Mouse (Mus musculus) liver, postnatal 0 days (tissue): ENCODE results near the gene Slc39a11.

Experiments used
- CTCF ChIP-seq: sonication (generic); IDR thresholded peaks from 2 replicates; pipeline ENCODE4 v1.5.1; 2016; ENCODE audit warnings: antibody characterized with exemption, low read depth
- EP300 ChIP-seq: IDR thresholded peaks from 2 replicates; pipeline ENCODE4 v1.6.1; 2016; ENCODE audit warnings: antibody characterized with exemption, low read depth, mild to moderate bottlenecking

DNA sequence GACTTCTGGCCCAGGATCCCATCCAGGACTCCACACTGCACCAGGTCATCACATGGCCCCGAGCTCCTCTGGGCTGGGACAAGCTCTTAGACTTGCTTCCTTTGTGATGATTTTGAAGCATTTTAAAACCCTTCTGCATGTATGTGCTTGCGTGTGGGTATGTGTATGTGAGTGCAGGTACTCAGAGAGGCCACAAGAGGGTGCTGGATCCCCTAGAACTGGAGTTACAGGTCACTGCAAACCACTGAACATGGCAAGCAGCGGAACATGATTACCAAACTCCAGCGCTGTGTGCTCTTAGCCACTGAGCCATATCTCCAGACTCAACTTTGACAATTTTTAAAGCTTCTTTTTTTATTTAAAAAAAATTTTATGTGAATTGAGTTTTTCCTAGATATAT, 249.0 kb downstream of the Slc39a11 start:
- TF ChIP-seq CTCF (peak; percentile 26), EP300 (no peak)
